Comparison of ENCODE assay signal across 24 mouse cellular contexts in the genomic region with DNA sequence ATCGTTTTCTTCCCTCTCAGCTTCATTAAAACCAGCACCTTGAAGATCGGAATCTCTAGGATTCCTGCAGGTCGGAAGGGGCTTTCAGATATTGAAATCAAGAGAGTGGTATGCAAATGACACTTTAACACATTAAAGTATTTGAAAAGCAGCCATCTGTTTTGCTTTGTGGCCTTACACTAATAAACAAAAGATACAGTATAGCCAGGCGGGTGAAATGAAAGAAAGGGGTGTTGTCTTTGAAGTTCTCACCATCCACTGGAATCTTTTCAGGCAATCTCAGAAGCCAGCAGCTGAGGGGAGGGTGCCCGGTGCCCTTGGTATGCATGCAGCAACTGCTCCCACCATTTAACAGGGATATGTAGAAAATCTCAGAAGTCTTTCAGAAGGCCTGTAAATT. TPM values are rescaled to one million over a fixed set of nuclear protein-coding genes. Genes with fewer than 3 reads are reported as not detected.
DNase-seq lines count a peak whose midpoint lies in the region; ATAC-seq lines count a peak whose summit lies in the region.
"Had no signal": no experiment of that assay in that cellular context is flagged by ENCODE, and none has a peak within 500 bp of the region (broad histone marks: within the 10 kb centered on the region; RNA-seq: fewer than 3 reads in every experiment).

No protein-coding gene starts in this region.

- no peaks in the 10 kb centered on the region for H3K9me3 ChIP-seq in heart, embryonic 10.5 days
- H3K9me3 ChIP-seq in midbrain, embryonic 10.5 days (replicated peaks), result peaks cover 6% of the 10 kb centered on the region; the same call in 1 of the 2 replicates
- no peaks in the 10 kb centered on the region for H3K9me3 ChIP-seq in midbrain, embryonic 15.5 days
- H3K9me3 ChIP-seq in embryonic facial prominence, embryonic 10.5 days, result no peaks in the 10 kb centered on the region
- H3K9me3 ChIP-seq: embryonic facial prominence, embryonic 15.5 days; heart, embryonic 13.5 days had no signal

- 17% methylated on average over 5 of the region's 5 CpGs for WGBS in heart, embryonic 10.5 days
- WGBS in midbrain, embryonic 10.5 days, result 2% methylated on average over 5 of the region's 5 CpGs
- 8% methylated on average over 5 of the region's 5 CpGs for WGBS in midbrain, embryonic 15.5 days
- 4% methylated on average over 5 of the region's 5 CpGs for WGBS in embryonic facial prominence, embryonic 10.5 days

- ATAC-seq in midbrain, embryonic 15.5 days (replicated peaks), result no peak
- ATAC-seq: forebrain, embryonic 14.5 days; hindbrain, embryonic 16.5 days; inflammation-experienced regulatory T-cells, adult 6 months; Patski had no signal

- H3K4me1 ChIP-seq in heart, embryonic 10.5 days, result peaks cover 31% of the 10 kb centered on the region
- peaks cover 21% of the 10 kb centered on the region for H3K4me1 ChIP-seq in midbrain, embryonic 10.5 days
- H3K4me1 ChIP-seq in midbrain, embryonic 15.5 days, result peaks cover 12% of the 10 kb centered on the region
- peaks cover 19% of the 10 kb centered on the region for H3K4me1 ChIP-seq in embryonic facial prominence, embryonic 10.5 days

- no peak overlapping the region for H3K9ac ChIP-seq in midbrain, embryonic 15.5 days
- H3K9ac ChIP-seq: embryonic facial prominence, embryonic 15.5 days; heart, embryonic 13.5 days had no signal

- H3K4me3 ChIP-seq in heart, embryonic 10.5 days, result no peak overlapping the region
- no peak overlapping the region for H3K4me3 ChIP-seq in midbrain, embryonic 10.5 days
- no peak overlapping the region for H3K4me3 ChIP-seq in midbrain, embryonic 15.5 days
- no peak overlapping the region for H3K4me3 ChIP-seq in embryonic facial prominence, embryonic 10.5 days
- H3K4me3 ChIP-seq: embryonic facial prominence, embryonic 15.5 days; erythroblast, embryonic 14.5 days; forebrain, embryonic 10.5 days; gastrocnemius, adult 2 months; heart, embryonic 13.5 days had no signal

- H3K27me3 ChIP-seq in heart, embryonic 10.5 days (ENCODE audit: insufficient read depth, poor library complexity, severe bottlenecking), result peaks cover 100% of the 10 kb centered on the region
- H3K27me3 ChIP-seq in midbrain, embryonic 10.5 days (ENCODE audit: low read depth, poor library complexity, severe bottlenecking), result peaks cover 100% of the 10 kb centered on the region
- peaks cover 98% of the 10 kb centered on the region for H3K27me3 ChIP-seq in midbrain, embryonic 15.5 days (replicated peaks)
- H3K27me3 ChIP-seq in embryonic facial prominence, embryonic 10.5 days (replicated peaks; ENCODE audit: low read depth, poor library complexity, severe bottlenecking), result peaks cover 100% of the 10 kb centered on the region
- H3K27me3 ChIP-seq: CH12.LX, Patski had no signal

- DNase-seq in heart, embryonic 10.5 days (ENCODE audit: low spot score), result peak; percentile 59
- DNase-seq in heart, postnatal 25 days (ENCODE audit: low spot score), result no peak
- DNase-seq in midbrain, embryonic 10.5 days (ENCODE audit: low spot score), result peak; percentile 12
- DNase-seq in ZHBTc4 (ENCODE audit: low read depth, low spot score), result peak; percentile 56
- peak; percentile 14 for DNase-seq in embryonic facial prominence, embryonic 10.5 days (ENCODE audit: low spot score)
- no peak for DNase-seq in kidney, postnatal 14 days
- DNase-seq in urinary bladder, adult 18-20 months (ENCODE audit: low spot score in 2 of 2), result no peak
- DNase-seq: adrenal gland, adult 2 months; adrenal gland, postnatal 25 days; cerebellum, adult 2 months; gastrocnemius, adult 2 months; gastrocnemius, postnatal 25 days; heart, postnatal 4 days had no signal

- intact Hi-C loops in heart, postnatal 25 days (cut with DNase I), result no loop called here

- no peak overlapping the region for H3K4me2 ChIP-seq in midbrain, embryonic 15.5 days
- H3K4me2 ChIP-seq: embryonic facial prominence, embryonic 15.5 days; heart, embryonic 13.5 days had no signal

- no peaks in the 10 kb centered on the region for H3K36me3 ChIP-seq in heart, embryonic 10.5 days
- H3K36me3 ChIP-seq in midbrain, embryonic 10.5 days, result no peaks in the 10 kb centered on the region
- no peaks in the 10 kb centered on the region for H3K36me3 ChIP-seq in midbrain, embryonic 15.5 days (replicated peaks)
- no peaks in the 10 kb centered on the region for H3K36me3 ChIP-seq in embryonic facial prominence, embryonic 10.5 days (replicated peaks)
- H3K36me3 ChIP-seq: embryonic facial prominence, embryonic 15.5 days; forebrain, embryonic 10.5 days; heart, embryonic 13.5 days had no signal

- no peak overlapping the region for H3K27ac ChIP-seq in heart, embryonic 10.5 days
- no peak overlapping the region for H3K27ac ChIP-seq in midbrain, embryonic 10.5 days (replicated peaks)
- H3K27ac ChIP-seq in midbrain, embryonic 15.5 days, result no peak overlapping the region
- no peak overlapping the region for H3K27ac ChIP-seq in embryonic facial prominence, embryonic 10.5 days (replicated peaks)
- H3K27ac ChIP-seq: embryonic facial prominence, embryonic 15.5 days; forebrain, embryonic 10.5 days; gastrocnemius, adult 2 months; heart, embryonic 13.5 days had no signal

RNA-seq across cellular contexts. Expression of a gene that starts 4.1 kb away (rescaled TPM):
- 1.00 and 4.1 TPM in 2 replicates for polyA plus RNA-seq in heart, embryonic 10.5 days (2016; fragmentation: Nextera tagmentation; extraction: Ambion mirVana)
- under 1 TPM in 1 of 2 experiments, not detected in 1; 0.16 TPM for total RNA-seq in heart, postnatal 25 days (2021)
- 0.32 and 0.47 TPM in 2 replicates for polyA plus RNA-seq in midbrain, embryonic 10.5 days (2016; fragmentation: Nextera tagmentation; extraction: Ambion mirVana)
- 0.14 TPM in 1 of 2 replicates, not detected in the other for polyA plus RNA-seq in midbrain, embryonic 15.5 days (2015; fragmentation: Nextera tagmentation; extraction: Ambion mirVana)
- 0.57 and 0.62 TPM in 2 replicates for polyA plus RNA-seq in embryonic facial prominence, embryonic 10.5 days (2016; fragmentation: Nextera tagmentation; extraction: Ambion mirVana)
- polyA plus RNA-seq: erythroblast, embryonic 14.5 days; forebrain, embryonic 10.5 days; forebrain, embryonic 14.5 days; inflammation-experienced regulatory T-cells, adult 6 months had no signal

RNA-seq across cellular contexts. Expression of a gene that starts 10.6 kb away (rescaled TPM):
- polyA plus RNA-seq in heart, embryonic 10.5 days (2016; fragmentation: Nextera tagmentation; extraction: Ambion mirVana), result 4.3 and 10.3 TPM in 2 replicates
- total RNA-seq in heart, postnatal 25 days (2021), result under 1 TPM; 0.31 to 0.34 TPM
- 0.26 and 1.9 TPM in 2 replicates for polyA plus RNA-seq in midbrain, embryonic 10.5 days (2016; fragmentation: Nextera tagmentation; extraction: Ambion mirVana)
- 0.19 and 0.25 TPM in 2 replicates for polyA plus RNA-seq in midbrain, embryonic 15.5 days (2015; fragmentation: Nextera tagmentation; extraction: Ambion mirVana)
- polyA plus RNA-seq in embryonic facial prominence, embryonic 10.5 days (2016; fragmentation: Nextera tagmentation; extraction: Ambion mirVana), result 8.7 and 16.7 TPM in 2 replicates
- total RNA-seq: CH12.LX; granulocyte monocyte progenitor cell, adult 5-6 weeks had no signal
- polyA plus RNA-seq: erythroblast, embryonic 14.5 days; forebrain, embryonic 10.5 days; forebrain, embryonic 14.5 days; inflammation-experienced regulatory T-cells, adult 6 months had no signal

RNA-seq across cellular contexts. Expression of a gene that starts 23.3 kb away (rescaled TPM):
- polyA plus RNA-seq in heart, embryonic 10.5 days (2016; fragmentation: Nextera tagmentation; extraction: Ambion mirVana), result 0.07 and 1.5 TPM in 2 replicates
- not detected for total RNA-seq in heart, postnatal 25 days (2021)
- polyA plus RNA-seq in midbrain, embryonic 10.5 days (2016; fragmentation: Nextera tagmentation; extraction: Ambion mirVana), result not detected in 2 replicates
- not detected in 2 replicates for polyA plus RNA-seq in midbrain, embryonic 15.5 days (2015; fragmentation: Nextera tagmentation; extraction: Ambion mirVana)
- 0.12 and 0.64 TPM in 2 replicates for polyA plus RNA-seq in embryonic facial prominence, embryonic 10.5 days (2016; fragmentation: Nextera tagmentation; extraction: Ambion mirVana)
- total RNA-seq: CH12.LX; gastrocnemius, postnatal 25 days; granulocyte monocyte progenitor cell, adult 5-6 weeks had no signal
- polyA plus RNA-seq: embryonic facial prominence, embryonic 15.5 days; erythroblast, embryonic 14.5 days; forebrain, embryonic 10.5 days; forebrain, embryonic 14.5 days; inflammation-experienced regulatory T-cells, adult 6 months had no signal

RNA-seq across cellular contexts. Expression of a gene that starts 37.5 kb away (rescaled TPM):
- 0.17 and 1.4 TPM in 2 replicates for polyA plus RNA-seq in heart, embryonic 10.5 days (2016; fragmentation: Nextera tagmentation; extraction: Ambion mirVana)
- under 1 TPM; 0.22 to 0.36 TPM for total RNA-seq in heart, postnatal 25 days (2021)
- not detected in 2 replicates for polyA plus RNA-seq in midbrain, embryonic 10.5 days (2016; fragmentation: Nextera tagmentation; extraction: Ambion mirVana)
- polyA plus RNA-seq in midbrain, embryonic 15.5 days (2015; fragmentation: Nextera tagmentation; extraction: Ambion mirVana), result not detected in 2 replicates
- 0.09 TPM in 1 of 2 replicates, not detected in the other for polyA plus RNA-seq in embryonic facial prominence, embryonic 10.5 days (2016; fragmentation: Nextera tagmentation; extraction: Ambion mirVana)
- total RNA-seq: CH12.LX had no signal
- polyA plus RNA-seq: erythroblast, embryonic 14.5 days; forebrain, embryonic 10.5 days; forebrain, embryonic 14.5 days; inflammation-experienced regulatory T-cells, adult 6 months had no signal

RNA-seq across cellular contexts. Expression of a gene that starts 50.3 kb away (rescaled TPM):
- 0.58 and 6.0 TPM in 2 replicates for polyA plus RNA-seq in heart, embryonic 10.5 days (2016; fragmentation: Nextera tagmentation; extraction: Ambion mirVana)
- total RNA-seq in heart, postnatal 25 days (2021), result 1 to 10 TPM in 1 of 2 experiments, under 1 TPM in 1; 0.52 to 1.3 TPM
- polyA plus RNA-seq in midbrain, embryonic 10.5 days (2016; fragmentation: Nextera tagmentation; extraction: Ambion mirVana), result not detected in 2 replicates
- 0.64 TPM in 1 of 2 replicates, not detected in the other for polyA plus RNA-seq in midbrain, embryonic 15.5 days (2015; fragmentation: Nextera tagmentation; extraction: Ambion mirVana)
- 0.23 TPM in 1 of 2 replicates, not detected in the other for polyA plus RNA-seq in embryonic facial prominence, embryonic 10.5 days (2016; fragmentation: Nextera tagmentation; extraction: Ambion mirVana)
- polyA plus RNA-seq: erythroblast, embryonic 14.5 days; forebrain, embryonic 10.5 days; forebrain, embryonic 14.5 days; inflammation-experienced regulatory T-cells, adult 6 months had no signal

Comparison
In these comparisons a context has a peak if more than half of its experiments do, and no peak if none do; other contexts are left out.
1. DNase-seq: peak in heart, embryonic 10.5 days (single experiment), midbrain, embryonic 10.5 days (single experiment), ZHBTc4 (single experiment) and embryonic facial prominence, embryonic 10.5 days (single experiment); none in heart, postnatal 25 days (single experiment), kidney, postnatal 14 days (single experiment) and urinary bladder, adult 18-20 months (0 of 2).